Mouse (Mus musculus): Measurements from ENCODE around the gene Kirrel3. TPM values are rescaled to one million over a fixed set of nuclear protein-coding genes. Genes with fewer than 3 reads are reported as not detected.

The Kirrel3 gene
- polyA plus RNA-seq, 1 experiment from 2014 or later: 6.9 TPM

DNA sequence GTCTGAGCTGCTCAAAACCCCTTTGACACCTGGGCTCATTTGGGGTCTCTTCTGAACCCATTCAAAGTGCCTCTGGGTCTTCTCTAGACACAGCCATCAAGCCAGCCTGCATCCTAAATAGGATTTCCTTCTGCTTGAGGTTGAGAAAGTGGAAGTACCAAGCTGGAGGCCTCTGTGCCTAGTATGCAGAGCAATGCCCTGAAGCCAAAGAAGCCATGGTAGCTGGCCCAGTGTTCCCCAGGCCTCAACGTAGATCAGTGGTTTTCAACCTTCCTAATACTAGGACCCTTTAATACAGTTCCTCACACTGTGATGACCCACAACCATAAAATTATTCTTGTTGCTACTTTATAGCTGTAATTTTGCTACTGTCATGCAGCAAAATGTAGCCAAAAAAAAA, 167.4 kb downstream of the Kirrel3 start:
- no peaks in the 10 kb centered on the region for H3K4me1 ChIP-seq (ENCODE audit: control insufficient read depth, insufficient read depth, low read length)
- 88% methylated on average over 1 of the region's 1 CpGs for WGBS
- DNase-seq (ENCODE audit: low spot score): no peak
- no peak overlapping the region for H3K4me3 ChIP-seq (ENCODE audit: low read depth, low read length)
- H3K9ac ChIP-seq (ENCODE audit: low read depth, low read length): no peak overlapping the region
- H3K27me3 ChIP-seq (replicated peaks; ENCODE audit: control insufficient read depth, insufficient read depth, low read length): 0 out of 2 replicates have a peak, but pooled peaks cover 2% of the 10 kb centered on the region
- no peak overlapping the region for H3K27ac ChIP-seq (replicated peaks; ENCODE audit: low read depth, low read length)
- H3K36me3 ChIP-seq (ENCODE audit: control insufficient read depth, insufficient read depth, low read length): no peaks in the 10 kb centered on the region
- no peak overlapping the region for H3K4me2 ChIP-seq (ENCODE audit: low read depth, low read length)
- no peak for ATAC-seq (ENCODE audit: low read depth)
- no peaks in the 10 kb centered on the region for H3K9me3 ChIP-seq (ENCODE audit: control insufficient read depth, low read length)

DNA sequence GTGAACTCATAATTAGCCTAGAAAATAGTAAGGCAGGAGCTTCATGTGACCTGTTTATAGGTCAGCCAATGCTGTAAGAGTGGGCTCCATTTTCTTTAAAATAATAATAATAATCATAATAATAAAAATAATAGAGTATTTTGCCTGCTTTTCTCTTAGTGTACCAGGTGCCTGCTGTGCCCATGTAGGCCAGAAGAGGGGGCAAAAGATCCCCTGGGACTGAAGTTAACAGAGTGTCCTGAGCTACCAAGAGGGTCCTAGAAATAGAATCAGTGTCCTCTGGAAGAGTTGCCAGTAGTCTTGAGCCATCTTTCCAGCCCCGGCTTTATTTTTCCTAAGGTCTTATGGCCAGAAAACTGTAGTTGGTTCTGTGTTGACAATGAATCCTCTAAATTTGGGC, 174.9 kb downstream of the Kirrel3 start:
- no peak overlapping the region for H3K27ac ChIP-seq (replicated peaks; ENCODE audit: low read depth, low read length)
- WGBS: 89% methylated on average over 1 of the region's 1 CpGs
- no peaks in the 10 kb centered on the region for H3K4me1 ChIP-seq (ENCODE audit: control insufficient read depth, insufficient read depth, low read length)
- no peaks in the 10 kb centered on the region for H3K9me3 ChIP-seq (ENCODE audit: control insufficient read depth, low read length)
- DNase-seq (ENCODE audit: low spot score) (no peak), ATAC-seq (ENCODE audit: low read depth) (no peak)
- no peak overlapping the region for H3K9ac ChIP-seq (ENCODE audit: low read depth, low read length)
- H3K4me3 ChIP-seq (ENCODE audit: low read depth, low read length): no peak overlapping the region
- no peaks in the 10 kb centered on the region for H3K36me3 ChIP-seq (ENCODE audit: control insufficient read depth, insufficient read depth, low read length)
- H3K27me3 ChIP-seq (replicated peaks; ENCODE audit: control insufficient read depth, insufficient read depth, low read length): no peaks in the 10 kb centered on the region
- no peak overlapping the region for H3K4me2 ChIP-seq (ENCODE audit: low read depth, low read length)

DNA sequence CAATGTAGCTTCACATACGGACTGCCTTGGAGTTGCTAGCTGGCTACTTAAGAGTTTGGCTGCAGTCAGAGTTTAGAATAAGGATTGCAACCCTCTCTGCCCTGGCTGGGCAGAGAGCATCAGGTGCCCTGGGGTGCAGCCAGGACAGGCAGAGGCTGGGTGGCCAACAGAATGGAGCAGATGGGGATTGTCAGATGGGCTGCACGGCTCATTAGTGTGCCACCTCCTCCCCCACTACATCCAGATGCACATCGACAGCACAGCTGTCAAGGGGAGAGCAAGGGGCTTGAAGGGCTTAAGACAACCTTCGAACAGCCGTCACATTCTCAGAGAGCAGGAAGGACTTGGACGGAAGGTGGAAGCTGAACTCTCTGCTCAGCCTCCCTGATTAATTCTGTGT, 177.7 kb downstream of the Kirrel3 start:
- Histone ChIP-seq H3K27ac (replicated peaks; ENCODE audit: low read depth, low read length) (no peak overlapping the region), H3K4me1 (ENCODE audit: control insufficient read depth, insufficient read depth, low read length) (no peaks in the 10 kb centered on the region), H3K9ac (ENCODE audit: low read depth, low read length) (no peak overlapping the region), H3K4me3 (ENCODE audit: low read depth, low read length) (no peak overlapping the region), H3K36me3 (ENCODE audit: control insufficient read depth, insufficient read depth, low read length) (no peaks in the 10 kb centered on the region), H3K4me2 (ENCODE audit: low read depth, low read length) (no peak overlapping the region), H3K9me3 (ENCODE audit: control insufficient read depth, low read length) (no peaks in the 10 kb centered on the region), H3K27me3 (replicated peaks; ENCODE audit: control insufficient read depth, insufficient read depth, low read length) (no peaks in the 10 kb centered on the region)
- peak; percentile 16 for DNase-seq (ENCODE audit: low spot score)
- 43% methylated on average over 6 of the region's 6 CpGs for WGBS
- ATAC-seq (ENCODE audit: low read depth): no peak

DNA sequence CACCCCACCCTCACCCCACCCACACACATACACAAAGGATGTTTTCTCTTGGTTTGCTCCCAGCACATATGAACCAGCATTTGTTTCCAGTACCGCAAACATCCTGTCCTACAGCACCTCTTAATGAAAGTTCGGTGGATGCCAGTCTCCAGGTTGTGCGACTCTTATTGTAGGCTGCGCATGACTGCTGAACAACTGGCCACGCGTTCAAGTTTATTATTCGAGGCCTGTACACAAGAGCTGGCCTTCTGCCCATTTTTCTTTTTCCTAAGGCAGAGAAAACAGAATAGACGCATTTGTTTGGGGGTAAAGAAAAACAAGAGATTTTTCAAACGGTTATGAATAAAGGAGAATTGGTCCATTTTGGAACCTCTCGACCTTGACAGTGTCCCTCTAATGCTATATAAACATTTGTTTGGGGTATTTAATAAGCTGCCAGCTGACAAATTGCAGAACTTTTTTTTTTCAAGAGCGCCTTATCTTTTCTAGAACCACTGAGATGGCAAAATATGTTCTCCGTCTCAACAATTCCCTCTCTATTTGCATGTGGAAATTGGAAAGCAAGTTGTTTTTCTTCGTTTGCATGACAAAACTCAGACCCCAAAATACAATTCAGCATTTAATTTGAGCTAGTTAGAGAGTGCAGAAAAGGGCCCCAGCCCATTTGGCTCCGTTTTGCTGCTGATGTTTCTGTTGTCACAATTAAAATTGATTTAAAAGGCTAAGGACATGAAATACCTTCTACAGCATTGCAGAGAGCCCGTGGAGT, 179.9 kb downstream of the Kirrel3 start:
- no peaks in the 10 kb centered on the region for H3K4me1 ChIP-seq (ENCODE audit: control insufficient read depth, insufficient read depth, low read length)
- no peaks in the 10 kb centered on the region for H3K36me3 ChIP-seq (ENCODE audit: control insufficient read depth, insufficient read depth, low read length)
- WGBS: 79% methylated on average over 15 of the region's 15 CpGs
- no peak overlapping the region for H3K4me2 ChIP-seq (ENCODE audit: low read depth, low read length)
- ATAC-seq (ENCODE audit: low read depth): no peak
- DNase-seq (ENCODE audit: low spot score): no peak
- H3K9me3 ChIP-seq (ENCODE audit: control insufficient read depth, low read length): no peaks in the 10 kb centered on the region
- no peak overlapping the region for H3K4me3 ChIP-seq (ENCODE audit: low read depth, low read length)
- no peak overlapping the region for H3K9ac ChIP-seq (ENCODE audit: low read depth, low read length)
- no peaks in the 10 kb centered on the region for H3K27me3 ChIP-seq (replicated peaks; ENCODE audit: control insufficient read depth, insufficient read depth, low read length)
- H3K27ac ChIP-seq (replicated peaks; ENCODE audit: low read depth, low read length): no peak overlapping the region

DNA sequence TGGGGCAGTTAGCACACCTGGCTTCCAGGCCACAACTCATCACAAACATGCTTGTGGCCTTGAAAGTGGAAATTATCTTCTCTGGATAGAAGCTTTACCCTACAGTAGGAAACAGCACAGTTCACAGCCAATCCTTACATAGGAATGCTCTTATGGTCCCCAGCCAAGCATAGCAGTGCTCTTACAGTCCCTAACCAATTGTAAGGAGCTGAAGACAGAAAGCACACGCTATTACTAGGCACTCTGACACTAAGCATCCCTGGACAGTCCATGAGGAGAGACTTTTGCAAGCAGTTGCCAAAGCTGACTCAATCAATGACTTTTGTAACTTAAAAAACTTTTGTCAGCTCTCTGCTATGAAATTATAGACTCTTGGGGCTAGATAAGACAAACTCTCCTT, 181.5 kb downstream of the Kirrel3 start:
- Histone ChIP-seq H3K27me3 (replicated peaks; ENCODE audit: control insufficient read depth, insufficient read depth, low read length) (no peaks in the 10 kb centered on the region), H3K4me1 (ENCODE audit: control insufficient read depth, insufficient read depth, low read length) (no peaks in the 10 kb centered on the region), H3K27ac (replicated peaks; ENCODE audit: low read depth, low read length) (no peak overlapping the region), H3K4me2 (ENCODE audit: low read depth, low read length) (no peak overlapping the region), H3K4me3 (ENCODE audit: low read depth, low read length) (no peak overlapping the region), H3K9ac (ENCODE audit: low read depth, low read length) (no peak overlapping the region), H3K9me3 (ENCODE audit: control insufficient read depth, low read length) (no peaks in the 10 kb centered on the region), H3K36me3 (ENCODE audit: control insufficient read depth, insufficient read depth, low read length) (no peaks in the 10 kb centered on the region)
- ATAC-seq (ENCODE audit: low read depth) (no peak), DNase-seq (ENCODE audit: low spot score) (no peak)
- WGBS: 68% methylated on average over 1 of the region's 1 CpGs

DNA sequence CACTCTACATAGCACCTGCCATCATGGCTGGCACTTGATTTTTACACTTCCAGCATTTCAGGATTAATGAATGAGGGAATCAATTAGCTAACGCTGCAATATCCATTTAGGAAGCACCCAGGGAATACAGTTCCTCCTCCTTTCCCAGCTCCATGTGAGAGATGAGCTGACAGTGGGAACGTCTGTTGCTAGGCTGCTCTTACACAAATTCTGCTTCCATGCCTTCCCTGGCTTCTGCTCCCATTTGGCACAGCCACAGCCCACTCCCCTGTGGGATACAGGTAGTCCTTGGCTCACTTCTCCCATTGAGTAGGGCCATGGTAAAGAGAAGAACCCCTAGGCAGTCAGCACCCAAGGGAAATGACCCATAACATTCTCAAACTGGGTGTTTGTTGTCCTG, 185.2 kb downstream of the Kirrel3 start:
- DNase-seq (ENCODE audit: low spot score) (no peak), ATAC-seq (ENCODE audit: low read depth) (no peak)
- 68% methylated on average over 2 of the region's 2 CpGs for WGBS
- H3K27me3 ChIP-seq (replicated peaks; ENCODE audit: control insufficient read depth, insufficient read depth, low read length): no peaks in the 10 kb centered on the region
- no peak overlapping the region for H3K4me3 ChIP-seq (ENCODE audit: low read depth, low read length)
- no peaks in the 10 kb centered on the region for H3K4me1 ChIP-seq (ENCODE audit: control insufficient read depth, insufficient read depth, low read length)
- no peaks in the 10 kb centered on the region for H3K36me3 ChIP-seq (ENCODE audit: control insufficient read depth, insufficient read depth, low read length)
- no peak overlapping the region for H3K9ac ChIP-seq (ENCODE audit: low read depth, low read length)
- H3K4me2 ChIP-seq (ENCODE audit: low read depth, low read length): no peak overlapping the region
- no peaks in the 10 kb centered on the region for H3K9me3 ChIP-seq (ENCODE audit: control insufficient read depth, low read length)
- H3K27ac ChIP-seq (replicated peaks; ENCODE audit: low read depth, low read length): no peak overlapping the region

DNA sequence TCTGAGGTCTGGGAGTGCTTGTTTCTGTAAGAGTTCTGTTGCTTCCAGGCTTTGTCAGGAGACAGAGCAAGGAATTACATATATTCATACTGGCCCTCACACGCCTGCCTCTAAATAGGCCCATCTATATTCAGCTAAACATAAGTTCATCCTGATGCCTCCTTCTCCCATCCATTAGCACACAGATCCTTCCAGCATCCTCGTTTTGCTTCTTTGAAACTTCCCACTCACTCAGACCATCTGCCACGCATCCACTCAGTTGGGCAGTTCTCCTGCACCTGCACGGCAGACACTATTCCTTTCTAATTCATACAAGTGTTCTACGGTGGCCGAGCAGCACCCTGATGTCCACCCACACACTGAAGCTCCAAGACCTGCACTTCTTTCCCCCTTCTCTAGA, 201.1 kb downstream of the Kirrel3 start:
- WGBS: 87% methylated on average over 6 of the region's 6 CpGs
- no peak overlapping the region for H3K9ac ChIP-seq (ENCODE audit: low read depth, low read length)

DNA sequence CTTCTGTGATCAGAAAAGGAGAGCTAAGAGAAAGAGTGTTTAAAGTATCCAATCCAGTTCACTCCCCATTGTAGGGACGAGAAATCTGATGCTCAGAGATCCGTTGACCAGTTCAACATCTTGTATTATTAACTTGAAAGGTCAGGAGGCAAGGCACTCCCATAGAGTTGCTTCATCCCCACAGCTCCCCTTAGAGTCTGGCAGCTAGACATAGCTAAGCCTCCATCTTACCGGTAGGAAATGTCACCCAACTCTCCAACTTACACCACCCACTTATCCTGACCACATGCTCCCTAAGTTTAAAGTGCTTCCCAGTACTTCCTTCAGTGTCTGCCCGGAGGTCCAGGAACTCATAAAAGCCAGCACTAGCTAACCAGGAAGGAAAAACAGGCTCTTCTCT, 202.7 kb downstream of the Kirrel3 start:
- H3K9ac ChIP-seq (ENCODE audit: low read depth, low read length): no peak overlapping the region
- no peaks in the 10 kb centered on the region; the same call in 1 of the 2 replicates for H3K27me3 ChIP-seq (replicated peaks; ENCODE audit: control insufficient read depth, insufficient read depth, low read length)
- no peaks in the 10 kb centered on the region for H3K9me3 ChIP-seq (ENCODE audit: control insufficient read depth, low read length)
- H3K4me1 ChIP-seq (ENCODE audit: control insufficient read depth, insufficient read depth, low read length): no peaks in the 10 kb centered on the region
- H3K4me2 ChIP-seq (ENCODE audit: low read depth, low read length): no peak overlapping the region
- no peak overlapping the region for H3K27ac ChIP-seq (replicated peaks; ENCODE audit: low read depth, low read length)
- no peak for DNase-seq (ENCODE audit: low spot score)
- ATAC-seq (ENCODE audit: low read depth): no peak
- WGBS: 40% methylated on average over 4 of the region's 4 CpGs
- no peak overlapping the region for H3K4me3 ChIP-seq (ENCODE audit: low read depth, low read length)
- H3K36me3 ChIP-seq (ENCODE audit: control insufficient read depth, insufficient read depth, low read length): no peaks in the 10 kb centered on the region

More for the DNA sequence above, 201.1 kb downstream of the Kirrel3 start:
- H3K4me3 ChIP-seq (ENCODE audit: low read depth, low read length): no peak overlapping the region
- no peaks in the 10 kb centered on the region for H3K9me3 ChIP-seq (ENCODE audit: control insufficient read depth, low read length)
- no peak for ATAC-seq (ENCODE audit: low read depth)
- H3K27ac ChIP-seq (replicated peaks; ENCODE audit: low read depth, low read length): no peak overlapping the region
- H3K27me3 ChIP-seq (replicated peaks; ENCODE audit: control insufficient read depth, insufficient read depth, low read length): no peaks in the 10 kb centered on the region; the same call in 1 of the 2 replicates
- H3K4me2 ChIP-seq (ENCODE audit: low read depth, low read length): no peak overlapping the region
- DNase-seq (ENCODE audit: low spot score): no peak
- no peaks in the 10 kb centered on the region for H3K36me3 ChIP-seq (ENCODE audit: control insufficient read depth, insufficient read depth, low read length)
- no peaks in the 10 kb centered on the region for H3K4me1 ChIP-seq (ENCODE audit: control insufficient read depth, insufficient read depth, low read length)

DNA sequence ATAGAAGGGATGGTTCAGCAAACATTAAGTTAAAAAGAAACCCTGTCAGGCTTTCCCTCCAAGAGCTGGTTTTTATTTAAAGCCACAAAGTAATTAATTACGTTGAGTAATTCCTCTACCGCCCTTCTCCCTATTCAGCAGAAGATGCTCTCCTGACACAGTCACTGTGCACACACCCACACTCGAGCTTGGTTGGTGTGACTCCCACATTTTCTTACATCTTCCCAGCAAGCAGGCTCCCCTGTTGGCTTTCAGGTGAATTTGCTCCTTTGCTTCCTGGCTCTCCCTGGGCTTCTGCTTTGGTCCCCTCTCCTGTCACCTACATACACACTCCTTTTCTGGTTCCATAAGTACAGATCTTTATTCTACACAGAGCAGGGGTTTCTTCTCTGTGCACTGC, 203.7 kb downstream of the Kirrel3 start:
- Histone ChIP-seq H3K4me3 (ENCODE audit: low read depth, low read length) (no peak overlapping the region), H3K36me3 (ENCODE audit: control insufficient read depth, insufficient read depth, low read length) (no peaks in the 10 kb centered on the region), H3K9me3 (ENCODE audit: control insufficient read depth, low read length) (no peaks in the 10 kb centered on the region), H3K27ac (replicated peaks; ENCODE audit: low read depth, low read length) (no peak overlapping the region), H3K4me1 (ENCODE audit: control insufficient read depth, insufficient read depth, low read length) (no peaks in the 10 kb centered on the region), H3K4me2 (ENCODE audit: low read depth, low read length) (no peak overlapping the region), H3K9ac (ENCODE audit: low read depth, low read length) (no peak overlapping the region), H3K27me3 (replicated peaks; ENCODE audit: control insufficient read depth, insufficient read depth, low read length) (no peaks in the 10 kb centered on the region; the same call in 1 of the 2 replicates)
- WGBS: 58% methylated on average over 3 of the region's 3 CpGs
- no peak for DNase-seq (ENCODE audit: low spot score)
- no peak for ATAC-seq (ENCODE audit: low read depth)
